Mouse (Mus musculus): Measurements from ENCODE around the gene Ubap2. TPM values are rescaled to one million over a fixed set of nuclear protein-coding genes. Genes with fewer than 3 reads are reported as not detected.
A peak's percentile ranks its signal among the peaks of the same experiment; 100 is the strongest.

The Ubap2 gene
- 10 to 100 TPM; 35.0 to 49.3 (median 40.2) TPM for total RNA-seq (2022)

DNA sequence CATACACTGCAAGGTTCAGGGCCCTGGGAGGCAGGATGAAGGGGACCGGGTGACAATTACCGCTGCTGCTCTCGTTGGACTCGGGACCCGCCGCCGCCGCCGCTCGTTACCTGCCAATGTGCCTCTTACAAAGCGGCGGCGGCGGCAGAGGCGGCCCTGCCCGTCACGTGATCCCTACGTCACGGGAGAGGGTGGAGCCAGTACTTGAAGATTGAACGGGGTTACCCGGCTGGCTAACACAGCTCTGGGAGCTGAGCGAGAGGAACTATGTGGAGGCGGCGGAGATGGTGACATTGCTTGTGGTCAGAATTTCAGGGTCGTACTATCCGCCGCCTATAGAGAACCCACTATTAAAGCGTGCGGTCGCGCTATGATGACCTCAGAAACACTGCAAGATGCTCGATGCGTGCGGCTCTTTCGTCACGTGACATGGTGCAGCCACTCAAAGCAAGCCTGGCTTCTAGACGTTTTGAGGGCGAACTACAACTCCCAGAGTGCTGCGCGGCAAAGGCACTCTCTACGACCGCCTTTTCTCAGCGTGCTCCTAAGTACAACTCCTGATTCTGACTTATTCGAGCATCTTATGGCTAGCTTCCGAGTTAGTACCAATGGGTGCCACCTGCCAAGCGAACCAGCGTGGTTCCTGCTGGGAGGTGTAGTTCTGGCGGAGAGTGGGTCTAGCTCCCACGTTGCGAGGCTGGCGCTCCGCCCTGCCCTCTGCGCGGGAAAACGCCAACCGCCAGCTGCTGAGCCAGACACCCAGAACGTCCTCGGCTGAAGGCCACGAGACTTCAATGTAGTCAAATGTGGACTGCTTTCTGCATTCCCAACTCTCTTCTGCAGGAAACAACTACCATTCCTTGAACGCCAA lies at the start of gene Ubap2:
Gene Ubap2 (minus strand): TSS at position 165 of the 871 bp plus-strand sequence.
- DNase-seq = peak; percentile 97

- no peak for DNase-seq
These were observed 46.0 kb upstream of the Ubap2 start for GRCm38 (mm10) chr4:41320971-41321370.

GRCm38 (mm10) chr4:41318267-41318666 lies 43.3 kb upstream of the Ubap2 start:
- DNase-seq = no peak

DNA sequence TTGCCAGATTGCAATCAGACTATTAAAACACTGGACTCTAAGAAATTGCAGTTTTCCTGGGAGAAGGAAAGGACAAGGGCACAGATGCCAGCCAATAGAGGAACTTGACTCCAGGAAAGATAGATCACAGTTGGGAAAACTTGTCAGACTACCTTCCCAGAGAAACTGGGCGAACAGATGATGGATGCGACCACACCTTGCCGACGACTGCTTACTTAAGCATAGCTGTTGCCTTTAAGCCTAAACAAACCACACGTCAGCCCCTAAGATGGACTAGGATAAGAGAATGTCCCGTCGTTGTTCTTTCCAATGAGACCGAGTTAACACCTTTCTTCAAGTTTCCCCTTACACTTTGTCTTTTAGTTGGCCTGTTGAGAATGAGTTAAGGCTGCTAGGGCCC lies 40.2 kb upstream of the Ubap2 start:
- DNase-seq = no peak

DNA sequence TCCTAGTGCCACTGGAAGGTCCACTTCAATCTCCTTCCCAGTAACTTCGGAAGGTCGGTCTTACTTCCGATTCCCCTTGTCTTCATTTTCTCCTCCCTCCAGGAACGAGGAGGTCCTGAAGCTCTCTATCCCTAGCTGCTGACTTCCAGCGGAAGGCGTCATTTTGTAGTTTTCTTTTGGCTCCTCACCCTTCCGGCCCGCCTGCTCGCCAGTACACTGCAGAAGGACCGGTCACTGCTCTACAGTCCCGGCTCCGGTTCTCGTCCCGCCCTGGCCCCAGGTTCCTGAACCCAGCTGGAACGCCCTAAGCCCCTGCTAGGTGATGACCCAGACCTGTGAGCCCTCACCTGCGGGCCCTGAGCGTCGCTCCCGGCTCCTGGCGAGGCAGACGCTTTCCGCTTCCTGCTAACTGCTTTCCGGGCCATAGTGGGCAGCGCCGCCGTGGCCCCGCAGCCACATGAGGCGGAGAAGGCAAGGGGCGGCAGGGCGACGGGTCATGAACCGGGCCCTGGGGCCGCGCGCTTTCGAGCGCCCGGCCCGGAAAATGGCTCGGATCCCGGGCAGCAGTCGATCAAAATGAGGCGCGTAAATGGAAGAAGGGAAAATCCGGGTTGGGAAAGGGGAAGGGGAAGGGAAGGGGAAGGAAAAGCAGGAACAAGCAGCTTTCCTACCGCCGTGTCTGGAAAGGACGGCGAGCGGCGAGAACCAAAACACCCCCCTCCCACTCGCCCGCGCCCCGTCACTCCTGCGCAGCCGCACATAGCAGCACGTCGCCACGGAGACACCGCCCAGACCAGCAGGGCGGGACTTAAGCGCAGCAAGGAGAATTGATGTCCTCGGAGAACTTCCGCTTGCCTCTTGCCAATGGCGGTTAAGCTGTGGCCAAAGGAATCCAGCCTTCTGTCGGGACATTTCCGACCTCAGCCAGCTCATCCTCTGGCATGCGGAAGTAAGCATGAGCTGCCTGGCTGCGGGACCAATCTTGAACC lies 39.5 kb upstream of the Ubap2 start, which contains the start of gene Dcaf12:
Gene Dcaf12 (minus strand): TSS at position 749 of the 989 bp plus-strand sequence.
- peak; percentile 96 for DNase-seq

DNA sequence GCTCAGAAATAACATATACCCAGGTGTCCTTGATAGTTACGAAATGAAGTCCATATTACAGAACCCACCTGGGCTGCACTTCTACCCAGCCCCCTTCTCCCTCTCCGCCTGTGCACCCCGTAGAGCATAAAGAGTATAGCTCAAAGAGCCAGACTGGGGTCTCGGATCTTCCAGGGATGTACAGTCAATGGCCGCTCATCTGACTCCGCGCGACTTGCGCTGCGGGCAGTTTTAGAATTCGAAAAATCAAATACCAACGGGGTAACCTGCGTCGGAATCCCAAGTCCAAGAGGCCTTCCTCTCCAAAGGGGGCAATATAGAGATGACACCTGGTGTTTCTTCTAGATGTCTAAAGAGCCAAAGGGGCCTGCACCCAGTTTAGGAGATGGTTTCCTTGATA lies 38.8 kb upstream of the Ubap2 start:
- no peak for DNase-seq

GRCm38 (mm10) chr4:41310567-41311563 lies 35.9 kb upstream of the Ubap2 start:
- no peak for DNase-seq

DNA sequence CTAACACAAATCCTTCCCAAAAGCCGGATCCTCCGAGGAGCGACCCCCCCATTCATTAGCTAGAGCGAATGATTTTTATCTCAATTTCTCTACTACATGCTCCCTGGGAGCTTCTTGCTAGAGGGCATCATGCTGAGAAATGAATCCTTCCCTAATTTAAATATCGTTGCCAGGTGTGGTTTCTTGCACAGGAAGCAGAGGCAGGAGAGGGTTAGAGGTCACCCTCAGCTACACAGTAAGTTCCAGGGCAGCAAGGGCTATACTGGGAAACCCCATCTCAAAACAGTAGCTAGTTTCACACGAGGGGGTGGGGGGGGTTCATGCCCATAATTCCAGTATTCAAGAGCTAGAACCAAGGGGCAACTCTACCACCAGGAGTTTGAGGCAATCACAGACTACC lies 32.5 kb upstream of the Ubap2 start:
- DNase-seq = no peak

DNA sequence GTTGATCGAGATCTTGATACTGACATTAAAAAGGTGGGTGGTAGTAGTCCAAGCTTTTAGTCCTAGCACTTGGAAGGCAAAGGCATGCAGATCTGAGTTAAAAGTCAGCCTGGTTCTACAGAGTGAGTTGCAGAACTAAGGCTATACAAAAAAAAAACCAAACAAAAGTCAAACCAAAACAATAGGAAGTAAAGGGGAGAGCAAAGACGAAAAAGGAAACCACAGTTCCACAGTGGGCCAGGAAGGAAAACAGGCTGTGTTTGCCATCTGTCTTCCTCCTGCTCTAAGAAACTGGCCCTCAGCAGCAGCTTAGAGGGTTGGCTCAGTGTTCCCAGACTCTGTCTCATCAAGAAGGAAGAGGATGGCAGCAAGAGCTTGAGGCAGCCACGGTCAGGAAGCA lies 29.4 kb upstream of the Ubap2 start:
- no peak for DNase-seq

GRCm38 (mm10) chr4:41303671-41304070 lies 28.7 kb upstream of the Ubap2 start:
- no peak for DNase-seq

- no peak for DNase-seq
These were observed 24.0 kb upstream of the Ubap2 start for GRCm38 (mm10) chr4:41298976-41299375.

DNA sequence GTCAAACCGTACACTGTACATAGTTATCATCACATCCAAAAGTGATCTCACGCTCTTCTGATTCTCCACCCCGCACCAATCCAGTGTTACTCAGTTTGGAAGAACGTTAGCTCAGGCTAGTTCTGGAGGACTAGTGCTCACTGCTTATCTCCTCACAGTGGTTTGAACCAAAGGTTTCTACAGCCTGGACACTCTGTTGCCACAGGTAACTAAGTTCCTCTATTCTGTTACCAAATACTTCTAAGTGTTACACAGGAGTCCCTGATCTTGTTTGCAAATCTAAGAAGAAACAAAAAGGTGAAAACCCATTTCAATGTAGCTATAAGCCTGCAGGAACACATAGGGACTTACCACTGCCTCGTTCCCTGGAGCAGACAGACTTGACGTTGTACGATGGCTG lies 21.0 kb upstream of the Ubap2 start:
- no peak for DNase-seq

- no peak for DNase-seq
These were observed 20.6 kb upstream of the Ubap2 start for GRCm38 (mm10) chr4:41295507-41295906.

DNA sequence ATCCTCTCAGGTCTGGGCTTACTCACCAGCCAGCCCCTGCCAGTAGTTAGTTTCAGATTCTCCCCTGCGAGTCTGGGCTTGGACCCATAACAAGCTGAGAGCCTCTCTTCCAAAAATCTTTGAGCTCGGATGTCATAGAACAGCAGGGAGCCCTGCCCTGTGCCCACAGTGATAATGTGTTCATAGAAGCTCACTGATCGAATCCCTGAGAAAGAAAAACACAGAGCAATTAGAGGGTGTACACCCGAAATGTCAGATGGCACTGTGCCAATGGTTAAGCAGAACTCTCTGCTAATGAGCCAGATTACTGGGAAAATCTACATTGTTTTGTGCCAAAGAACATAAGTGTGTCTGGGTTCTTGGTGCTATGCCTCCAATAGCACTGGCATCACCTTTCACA lies 19.0 kb upstream of the Ubap2 start:
- no peak for DNase-seq

GRCm38 (mm10) chr4:41289802-41290201 lies 14.9 kb upstream of the Ubap2 start:
- DNase-seq = no peak

- no peak for DNase-seq
These were observed 11.5 kb upstream of the Ubap2 start for GRCm38 (mm10) chr4:41286420-41286819.

GRCm38 (mm10) chr4:41284087-41284486 lies 9.1 kb upstream of the Ubap2 start:
- no peak for DNase-seq

- no peak for DNase-seq
These were observed 983 bp upstream of the Ubap2 start for GRCm38 (mm10) chr4:41275927-41276326.

DNA sequence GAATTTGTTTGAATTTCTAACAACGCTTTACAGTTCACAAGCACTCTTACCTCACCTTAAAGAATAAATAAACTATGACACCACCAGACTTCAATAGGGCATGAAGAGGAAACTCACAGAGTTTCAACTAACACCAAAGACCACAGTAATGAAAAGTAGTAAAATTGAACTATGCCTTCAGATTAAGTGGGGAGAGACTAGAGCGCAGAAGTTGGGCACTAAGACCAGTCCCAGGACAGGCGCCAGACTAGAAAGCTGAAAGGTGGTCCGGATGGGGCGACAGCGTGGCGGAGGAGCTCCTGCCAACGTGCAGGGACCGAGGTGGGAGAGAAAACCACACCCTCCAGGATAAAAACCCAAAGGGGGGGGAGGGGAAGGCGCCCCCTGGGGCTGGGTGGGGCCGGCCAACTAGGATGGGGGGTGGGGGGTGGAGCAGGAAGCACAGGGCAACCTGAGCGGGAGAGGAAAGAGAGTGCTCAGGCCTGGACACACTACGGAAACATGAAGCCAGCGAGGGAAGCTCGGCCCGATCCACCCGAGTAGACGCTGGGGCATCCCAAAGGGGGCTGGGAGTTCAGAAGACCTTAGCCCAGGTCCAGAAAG lies 466 bp downstream of the Ubap2 start:
- DNase-seq = no peak

DNA sequence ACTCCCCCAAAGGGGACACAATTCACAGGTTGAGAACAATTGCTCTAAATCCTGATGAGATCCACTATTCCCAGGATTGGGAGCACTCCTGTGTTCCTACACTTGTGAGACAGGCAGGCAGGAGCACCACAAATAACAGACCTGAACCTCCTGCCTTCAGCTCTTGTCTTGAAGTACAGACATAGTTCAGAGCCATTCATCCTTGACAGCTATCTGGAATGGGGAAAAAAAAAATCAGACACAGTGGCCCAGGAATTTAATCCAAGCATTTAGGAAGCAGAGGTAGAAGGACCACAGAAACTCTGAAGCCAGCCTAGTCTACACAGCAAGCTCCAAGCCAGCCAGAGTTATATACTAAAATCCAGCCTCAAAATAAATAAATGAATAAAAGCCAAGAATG lies 6.8 kb downstream of the Ubap2 start:
- no peak for DNase-seq

DNA sequence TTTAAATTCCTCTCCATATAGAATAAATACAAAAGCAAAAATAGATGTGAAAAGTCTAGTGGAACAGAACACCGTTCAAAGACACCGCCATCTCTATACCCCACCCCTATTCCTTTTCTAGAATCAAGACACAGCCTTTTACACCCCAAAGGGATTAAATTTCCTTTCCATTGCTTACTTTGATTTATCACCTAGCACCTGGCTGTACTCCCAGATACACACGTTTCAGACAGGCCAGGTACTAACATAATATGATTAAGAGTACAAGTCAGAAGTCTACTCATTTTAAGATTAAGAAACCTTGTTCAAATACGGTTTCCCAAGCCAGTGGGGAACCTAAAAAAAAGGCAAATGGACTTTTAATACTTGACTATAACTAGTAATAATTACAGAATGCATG lies 8.6 kb downstream of the Ubap2 start:
- no peak for DNase-seq

All from adrenal gland, adult 8-10 months (tissue).